Mouse (Mus musculus): ENCODE measurements around the gene Rag2.
A peak's percentile ranks its signal among the peaks of the same experiment; 100 is the strongest.

Rag2 gene

DNA sequence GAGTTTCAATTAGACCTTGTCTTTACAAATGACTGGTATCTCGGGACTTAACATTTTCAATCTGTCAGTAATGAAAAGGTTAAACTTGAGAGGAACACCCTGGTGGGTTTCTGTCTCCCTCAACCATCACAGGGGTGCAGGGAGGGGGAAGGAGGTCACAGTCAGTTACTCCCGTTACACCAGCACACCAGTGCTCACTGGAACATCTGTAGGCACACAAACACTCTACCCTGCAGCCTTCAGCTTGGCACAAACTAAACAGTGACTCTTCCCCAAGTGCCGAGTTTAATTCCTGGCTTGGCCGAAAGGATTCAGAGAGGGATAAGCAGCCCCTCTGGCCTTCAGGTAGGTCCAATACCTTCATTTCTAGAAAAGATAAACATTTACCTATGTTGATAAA lies at the start of gene Rag2:
Gene Rag2 (plus strand): TSS at position 193 of the 400 bp plus-strand sequence.
- DNase-seq, result no peak

DNA sequence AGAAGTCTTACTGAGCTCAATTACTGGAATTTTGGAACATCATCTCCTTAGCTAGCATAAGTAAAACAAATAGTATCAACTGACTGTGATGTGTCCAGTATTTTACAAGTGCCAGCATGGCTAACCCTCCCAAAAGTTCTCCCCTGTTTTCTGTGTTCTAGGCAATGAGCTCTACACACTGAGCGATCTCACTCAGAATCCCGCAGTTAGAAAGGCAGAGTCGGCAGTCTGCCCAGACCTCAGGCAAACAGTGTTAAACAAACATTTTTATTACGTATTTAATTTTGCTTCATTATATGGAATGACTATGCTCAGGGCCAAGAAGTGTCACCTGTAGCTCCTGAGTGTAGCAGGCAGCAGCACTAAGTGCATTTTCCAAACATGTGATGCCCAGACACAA lies 47.3 kb upstream of the Rag2 start:
- DNase-seq, result no peak

DNA sequence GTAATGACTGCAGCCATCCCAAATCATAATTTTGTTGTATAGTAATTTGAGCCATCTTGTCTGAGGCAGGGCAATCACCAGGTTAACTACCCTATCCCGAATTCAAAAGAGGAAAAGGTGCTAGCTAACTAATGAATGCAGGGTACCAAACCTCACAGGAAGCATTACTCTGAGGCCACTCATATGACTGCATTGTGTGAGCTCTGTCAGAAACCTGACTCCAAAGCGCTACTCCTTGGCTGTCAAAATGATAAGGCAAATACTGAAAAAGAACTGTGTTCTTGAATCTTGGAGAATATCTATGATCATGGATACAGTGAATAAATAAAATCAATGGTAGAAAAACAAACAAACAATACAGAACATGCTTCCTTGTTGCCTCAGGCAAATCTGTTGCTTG lies 44.5 kb upstream of the Rag2 start:
- DNase-seq, result no peak

DNA sequence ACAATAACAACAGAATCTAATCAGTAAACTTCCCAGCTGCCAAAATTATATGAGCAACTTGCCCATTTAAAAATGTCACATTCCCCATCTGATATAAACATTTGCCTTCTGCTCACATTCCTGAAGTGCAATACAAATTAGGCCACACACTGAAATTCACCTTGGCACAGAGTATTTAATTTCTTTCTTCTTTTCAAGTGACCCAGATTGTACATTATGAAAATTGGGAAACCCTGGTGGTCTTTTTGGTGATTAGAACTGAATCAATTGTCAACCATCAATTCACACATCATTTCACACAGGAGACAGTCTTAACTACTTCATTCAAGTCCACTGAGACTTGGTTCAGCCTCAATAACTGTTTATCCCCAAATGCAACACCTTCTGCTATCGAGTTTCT lies 44.1 kb upstream of the Rag2 start:
- no peak for DNase-seq

DNA sequence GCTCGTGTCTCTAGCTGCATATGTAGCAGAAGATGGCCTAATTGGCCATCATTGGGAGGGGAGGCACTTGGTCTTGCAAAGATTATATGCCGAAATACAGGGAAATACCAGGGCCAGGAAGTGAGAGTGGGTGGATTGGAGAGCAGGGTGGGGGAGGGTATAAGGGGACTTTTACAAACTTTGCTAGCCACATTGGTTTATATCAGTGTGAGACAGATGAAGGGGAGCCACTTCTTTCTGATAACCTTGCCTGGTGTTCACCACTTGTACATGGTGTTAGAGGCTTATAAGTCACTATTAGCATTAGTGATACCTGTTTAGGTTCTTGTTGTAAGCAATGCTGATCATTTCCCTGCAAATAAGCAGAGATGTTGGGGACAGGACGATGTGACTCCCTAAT lies 43.5 kb upstream of the Rag2 start:
- no peak for DNase-seq

DNA sequence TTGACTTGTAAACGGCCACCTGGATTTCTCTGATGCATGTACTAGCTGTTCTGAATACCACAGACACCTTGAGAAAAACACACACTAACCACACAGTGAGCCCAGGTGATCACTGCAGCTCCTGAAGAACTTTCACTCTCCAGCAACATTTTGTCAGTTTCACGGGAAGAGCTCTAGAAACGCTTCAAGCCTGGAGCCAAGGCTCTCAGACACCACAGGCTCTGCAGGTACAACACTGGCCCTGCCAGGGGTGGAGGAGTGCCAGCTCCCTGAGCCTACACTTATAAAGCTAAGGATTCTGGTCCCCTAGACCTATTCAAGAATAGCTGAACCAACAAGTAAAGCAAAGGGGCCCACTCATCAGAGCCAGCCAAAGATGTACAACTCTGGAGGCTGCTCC lies 43.1 kb upstream of the Rag2 start:
- DNase-seq, result no peak

DNA sequence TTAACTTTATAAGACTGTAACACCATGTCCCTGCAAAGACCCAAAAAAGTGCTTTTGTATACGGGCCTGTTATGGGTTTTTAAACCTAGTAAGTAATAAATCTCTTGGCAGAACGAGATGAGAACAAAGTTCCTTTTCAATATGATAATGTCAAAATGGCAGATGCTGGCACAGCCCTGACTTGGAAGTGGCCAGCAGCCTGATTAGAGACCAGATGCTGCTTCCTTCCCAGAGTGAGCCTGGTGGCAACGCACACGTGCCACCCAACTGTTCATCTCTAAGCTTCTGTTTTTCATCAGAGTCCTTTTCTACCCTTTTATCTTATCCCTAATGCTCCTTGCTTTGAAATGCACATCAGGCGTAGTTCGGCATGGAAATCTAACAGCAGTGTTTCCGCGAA lies 33.2 kb upstream of the Rag2 start:
- DNase-seq, result no peak

DNA sequence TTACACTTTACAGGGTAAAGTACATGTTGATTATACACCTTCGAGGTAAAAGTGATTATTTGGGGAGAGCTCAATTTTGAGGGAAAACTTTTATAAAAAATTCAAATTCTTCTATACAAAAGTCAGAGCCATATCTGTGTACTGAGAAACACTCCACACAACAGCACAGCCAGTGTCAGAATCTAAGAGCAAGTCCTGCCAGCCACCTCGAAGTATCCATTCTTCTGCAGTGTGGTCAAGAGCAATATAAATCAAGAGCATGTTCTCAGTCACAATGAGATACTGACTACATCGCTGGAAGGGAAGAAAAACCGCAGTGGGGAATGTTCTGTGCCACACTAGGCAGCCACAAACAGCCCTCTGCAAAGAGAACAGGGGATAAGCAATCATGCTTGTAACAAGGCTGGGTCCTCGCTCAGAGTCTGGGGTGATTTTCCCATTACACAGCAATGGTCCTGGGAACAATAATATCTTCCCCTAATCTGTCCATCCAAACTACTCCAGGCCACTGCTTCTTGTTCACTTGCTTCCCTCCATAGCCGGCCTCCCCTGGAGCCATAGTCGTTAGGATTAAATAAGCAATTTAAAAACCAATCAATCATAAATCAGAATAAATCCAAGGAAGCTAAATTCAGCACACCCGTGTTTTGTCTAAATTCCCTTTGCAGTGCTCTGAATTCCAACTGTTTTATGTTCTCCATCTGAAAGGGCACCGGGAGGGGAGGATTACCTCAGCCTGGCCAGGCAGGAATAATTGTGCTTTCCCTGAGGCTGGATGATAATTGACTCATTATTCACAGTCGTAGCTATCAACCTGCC lies 32.3 kb upstream of the Rag2 start:
- no peak for DNase-seq

DNA sequence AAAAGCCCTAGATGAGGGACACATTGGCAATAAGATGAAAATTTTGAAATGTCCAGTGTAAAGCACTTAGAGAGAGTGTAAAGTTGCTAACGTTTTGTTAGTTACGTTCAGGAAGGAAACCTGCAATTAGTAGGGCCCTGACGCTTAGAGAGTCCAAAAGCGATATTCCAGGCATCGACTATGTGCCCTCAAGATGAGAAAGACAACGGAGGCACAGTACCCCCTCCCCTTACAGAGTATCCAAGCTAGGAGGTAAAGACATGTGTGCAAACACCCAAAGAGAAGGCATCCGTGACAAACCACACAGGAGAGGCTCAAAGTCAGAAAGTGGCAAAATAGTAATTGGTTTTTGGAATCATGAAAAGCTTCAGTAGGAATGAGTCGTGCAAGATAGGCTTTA lies 31.6 kb upstream of the Rag2 start:
- no peak for DNase-seq

DNA sequence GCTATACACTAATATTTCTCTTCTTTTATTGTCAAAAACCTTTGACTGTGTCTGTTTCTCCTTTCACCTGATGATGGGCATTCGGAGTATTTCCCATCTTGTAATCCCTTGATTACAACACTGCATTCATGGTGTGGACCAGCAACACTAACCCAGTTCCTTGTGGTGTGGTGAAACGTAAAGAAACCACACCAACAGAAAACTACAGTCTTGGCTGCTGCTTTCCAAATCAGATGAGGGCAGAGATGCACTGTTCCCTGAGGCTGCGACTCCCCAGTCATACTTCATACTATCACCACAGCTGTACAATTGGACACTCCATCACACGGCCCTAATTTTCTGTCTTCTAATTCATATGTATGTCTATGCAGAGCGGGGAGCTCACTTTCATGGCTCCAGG lies 29.8 kb upstream of the Rag2 start:
- DNase-seq, result no peak

DNA sequence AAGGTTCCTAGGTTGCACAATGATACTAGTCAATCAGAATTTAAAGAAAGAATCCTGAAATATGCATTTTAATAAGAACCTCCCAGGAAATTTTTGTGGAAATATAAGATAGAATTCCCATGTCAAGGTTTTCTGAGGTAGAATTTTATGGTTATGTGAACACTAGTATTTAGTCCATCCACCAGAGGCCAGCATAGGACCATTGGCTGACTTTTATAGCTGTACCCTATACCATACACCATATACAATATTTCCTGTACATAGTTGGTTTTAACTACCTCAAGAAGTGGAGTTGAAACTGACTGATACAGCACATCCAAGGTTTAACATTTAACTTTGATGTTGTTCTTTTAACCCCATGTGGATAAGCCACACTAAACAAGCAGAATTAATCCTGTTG lies 27.3 kb upstream of the Rag2 start:
- DNase-seq, result peak in 1 of 2 experiments; percentile 28

DNA sequence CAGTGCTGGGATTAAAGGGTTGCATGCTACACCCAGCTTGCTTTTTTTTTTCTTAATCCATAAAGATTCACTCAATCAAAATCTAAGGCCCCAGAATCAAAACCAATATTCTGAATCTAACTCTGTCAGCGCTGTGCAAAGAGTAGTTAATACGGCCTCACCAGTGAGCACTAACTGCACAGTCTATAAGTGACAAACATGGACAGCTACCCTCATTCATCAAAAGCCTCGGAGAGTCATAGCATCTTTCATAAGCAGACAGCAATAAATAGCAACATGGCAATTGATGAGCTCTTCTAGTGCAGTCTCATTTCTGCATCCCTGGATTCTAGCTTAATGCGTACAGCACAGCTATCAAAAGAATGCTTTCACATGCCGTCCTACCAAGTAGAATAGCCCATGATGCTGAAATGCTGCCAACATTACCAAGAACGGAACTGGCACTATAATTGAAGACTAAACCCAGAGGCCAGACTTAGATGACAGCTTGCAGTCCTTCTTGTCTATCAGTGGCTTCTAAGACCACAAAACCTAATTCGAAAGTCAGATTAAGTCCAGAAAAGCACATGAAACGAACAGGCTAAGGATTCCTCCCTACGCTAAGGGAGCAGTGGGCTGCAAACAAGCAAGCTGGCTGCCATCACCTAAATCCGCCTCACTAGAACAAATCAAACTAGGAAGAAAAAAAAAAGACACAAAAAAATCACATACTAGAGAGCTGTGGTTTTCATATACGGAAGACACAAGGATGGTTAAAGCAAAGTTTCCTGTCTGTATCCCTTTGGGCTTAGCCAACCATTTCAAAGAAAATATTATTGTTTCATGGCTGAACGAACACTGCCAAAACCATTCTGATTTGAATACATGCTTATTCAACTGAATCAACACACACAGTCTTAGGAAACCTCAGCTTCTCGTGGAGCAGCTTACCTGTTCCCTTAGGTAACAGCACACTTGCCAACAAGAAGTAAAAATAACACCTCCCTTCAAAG lies 26.0 kb upstream of the Rag2 start:
- DNase-seq, result no peak

DNA sequence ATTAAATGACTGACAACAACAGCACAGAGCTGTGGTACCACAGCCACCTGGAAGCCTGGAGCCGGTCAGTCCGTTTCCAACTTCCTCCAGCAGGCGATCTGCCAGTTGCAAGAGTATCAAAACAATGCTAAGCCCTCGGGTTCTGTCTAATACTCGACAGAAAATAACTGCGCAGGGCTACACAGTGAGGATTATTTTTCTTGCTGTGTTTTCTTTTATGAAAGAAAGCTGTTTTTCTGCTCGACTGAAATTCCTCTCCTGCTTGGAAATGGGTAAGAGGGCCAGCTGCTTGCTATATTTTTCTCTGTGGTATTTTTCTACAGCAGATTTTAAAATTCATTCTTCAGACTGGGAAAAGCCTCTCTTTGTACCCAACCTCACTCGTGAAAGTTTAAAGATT lies 23.8 kb upstream of the Rag2 start:
- DNase-seq, result peak; percentile 35 to 69

DNA sequence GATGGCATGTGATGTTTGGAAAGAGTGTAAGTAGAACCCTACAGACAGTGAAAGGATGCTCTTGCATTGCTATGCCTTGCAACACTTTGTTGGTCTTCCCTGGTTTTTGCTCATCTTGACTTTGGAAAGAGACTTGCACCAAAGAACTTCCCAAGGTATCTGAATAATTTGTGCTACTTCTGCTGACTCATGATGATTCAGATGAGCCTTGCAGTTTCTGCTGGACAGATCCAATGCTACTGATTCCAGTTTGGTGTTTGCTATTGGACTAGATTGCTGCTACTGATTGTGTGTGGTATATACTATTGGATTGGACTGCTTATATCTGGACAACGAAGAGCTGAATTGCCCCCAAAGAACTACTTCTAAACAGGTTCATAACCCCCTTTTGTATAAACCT lies 21.4 kb upstream of the Rag2 start:
- no peak for DNase-seq

DNA sequence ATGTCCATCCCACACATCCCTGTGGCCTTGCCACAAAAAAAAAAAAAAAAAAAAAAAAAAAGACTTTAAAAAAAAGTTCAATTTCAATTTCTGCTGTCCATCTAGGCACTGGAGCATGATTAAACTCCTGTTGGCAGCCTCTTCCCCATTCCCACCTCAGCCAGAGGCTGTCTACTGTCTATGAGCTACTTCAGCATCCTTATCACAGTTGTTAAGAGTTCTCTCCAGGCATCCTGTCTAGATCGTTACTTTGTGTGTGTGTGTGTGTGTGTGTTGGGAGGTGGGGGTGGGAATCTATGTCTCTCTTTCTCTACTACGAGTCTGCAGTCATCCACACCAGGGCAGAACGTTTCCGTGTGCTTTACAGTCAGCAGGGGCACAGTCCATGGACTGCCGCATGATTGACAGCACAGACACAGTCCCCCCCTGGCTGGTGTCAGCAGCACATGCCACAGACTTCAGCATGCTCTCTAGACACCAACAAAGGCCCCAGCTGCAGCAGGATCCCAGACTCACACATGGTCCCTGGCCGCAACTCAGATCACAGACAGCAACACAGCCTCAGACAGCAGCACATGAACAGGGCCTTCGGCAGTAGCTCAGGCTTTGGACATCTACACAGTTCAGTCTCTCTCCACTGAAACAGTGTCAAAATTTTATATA lies 16.2 kb upstream of the Rag2 start:
- no peak for DNase-seq

DNA sequence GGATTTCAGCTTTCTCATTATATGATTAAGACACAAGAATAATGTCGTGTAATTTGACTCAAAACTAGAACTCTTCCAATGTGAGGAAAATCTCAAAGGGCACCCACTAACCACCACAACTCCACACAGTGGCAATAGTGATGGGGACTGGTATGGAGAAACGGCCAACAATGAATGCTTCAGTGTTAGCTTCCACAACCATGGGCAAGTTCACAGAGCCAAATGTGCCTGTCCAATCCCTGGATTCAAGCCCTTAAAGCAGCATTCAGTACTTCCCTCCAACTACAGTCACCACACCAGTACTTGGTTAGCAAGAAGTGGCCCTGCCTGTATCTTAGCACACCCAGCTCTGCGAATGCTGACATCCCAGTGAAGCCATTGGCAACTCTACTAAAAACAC lies 13.7 kb upstream of the Rag2 start:
- no peak for DNase-seq

DNA sequence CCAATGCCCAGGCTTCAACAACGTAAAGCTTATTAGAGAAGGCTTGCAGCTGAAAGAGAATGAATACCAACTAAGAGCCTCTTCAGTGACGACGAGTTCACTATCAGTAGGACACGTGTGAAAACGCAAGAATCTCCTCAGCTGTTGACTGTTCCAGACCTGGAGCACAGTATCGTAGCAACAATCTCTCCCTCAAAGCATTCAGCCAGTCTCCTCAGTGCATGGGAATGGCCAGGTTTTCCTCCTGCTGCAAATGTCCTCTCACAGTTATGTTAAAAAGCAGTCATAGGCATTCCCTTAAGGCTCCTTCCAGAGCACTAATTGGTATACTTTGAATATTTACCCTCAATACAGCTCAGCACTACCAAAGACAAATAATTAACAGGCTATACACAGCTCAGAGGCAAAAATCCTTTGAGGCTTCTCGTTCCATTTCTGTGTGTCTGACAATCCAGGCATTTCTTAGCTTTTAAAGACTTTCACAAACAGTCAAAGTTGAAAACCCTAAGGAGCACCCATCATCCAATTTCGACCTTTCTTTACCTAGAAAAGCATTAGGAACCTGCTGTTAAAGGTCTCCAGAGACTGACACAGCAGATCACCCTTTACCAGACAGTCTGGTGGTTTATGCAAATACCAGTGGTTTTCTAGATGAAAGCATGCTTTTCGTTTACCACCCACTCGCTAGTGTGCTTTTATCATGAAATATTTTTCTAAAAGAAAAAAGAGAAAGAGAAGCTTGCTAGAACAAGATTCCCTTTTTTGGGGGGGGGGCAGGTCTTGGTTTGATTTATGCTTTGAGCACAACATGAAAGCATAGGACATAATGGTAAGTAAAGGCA lies 8.8 kb upstream of the Rag2 start:
- DNase-seq, result no peak

DNA sequence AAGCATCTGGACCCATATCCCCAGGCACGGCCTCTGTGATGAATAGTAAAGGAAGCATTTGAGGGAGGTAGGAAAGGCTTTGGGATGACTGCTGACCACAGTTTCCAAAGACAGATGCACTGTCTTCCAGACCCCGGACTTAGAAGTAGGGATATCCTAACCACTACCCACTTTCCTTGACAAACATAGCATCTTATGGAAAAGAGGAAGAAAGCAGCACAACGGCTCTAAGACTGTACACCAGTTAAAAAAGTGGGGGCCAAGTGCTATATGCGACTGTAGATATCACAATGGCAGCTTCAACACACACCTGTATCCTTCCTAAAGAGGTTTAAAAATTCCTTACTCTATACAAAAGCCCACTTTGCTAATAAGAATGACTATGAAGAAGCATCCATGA lies 6.1 kb upstream of the Rag2 start:
- no peak for DNase-seq

DNA sequence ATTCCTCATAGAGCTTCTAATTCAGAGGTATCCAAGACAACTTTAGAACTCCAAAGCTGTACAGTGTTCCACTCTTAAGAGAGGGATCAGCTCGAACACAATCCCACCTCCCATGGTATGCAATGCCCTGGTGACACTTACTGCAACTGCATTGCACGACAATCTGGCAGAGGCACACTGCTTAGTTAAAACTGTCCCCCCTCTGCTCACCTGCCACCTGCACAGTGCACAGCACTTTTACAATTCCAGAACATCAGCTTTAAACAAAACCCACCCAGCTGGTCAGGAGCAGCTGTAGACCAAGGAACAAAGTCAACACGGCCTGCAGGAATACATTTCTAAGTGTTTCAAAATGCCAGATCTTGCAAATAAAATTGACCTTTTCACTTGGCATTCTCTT lies 3.6 kb upstream of the Rag2 start:
- no peak for DNase-seq

DNA sequence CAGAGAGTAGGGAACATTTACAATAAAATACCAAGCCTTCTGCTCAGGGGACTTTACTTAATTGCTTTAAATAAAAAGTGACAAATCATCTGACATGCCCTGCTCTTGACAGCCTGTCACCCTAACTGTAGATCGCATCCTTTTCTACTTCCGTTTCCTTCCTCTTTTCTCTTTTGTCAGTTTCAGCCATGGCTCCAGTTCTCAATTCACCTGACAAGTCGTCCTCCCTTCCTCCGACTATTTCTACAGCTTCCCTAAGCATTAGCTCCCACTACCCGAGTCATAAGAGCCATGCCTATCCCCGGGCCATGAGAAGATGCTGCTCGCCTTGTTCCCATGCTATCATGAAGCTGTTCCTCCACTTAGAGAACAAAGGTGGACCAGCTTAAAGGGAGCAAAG lies 2.9 kb upstream of the Rag2 start:
- no peak for DNase-seq

DNA sequence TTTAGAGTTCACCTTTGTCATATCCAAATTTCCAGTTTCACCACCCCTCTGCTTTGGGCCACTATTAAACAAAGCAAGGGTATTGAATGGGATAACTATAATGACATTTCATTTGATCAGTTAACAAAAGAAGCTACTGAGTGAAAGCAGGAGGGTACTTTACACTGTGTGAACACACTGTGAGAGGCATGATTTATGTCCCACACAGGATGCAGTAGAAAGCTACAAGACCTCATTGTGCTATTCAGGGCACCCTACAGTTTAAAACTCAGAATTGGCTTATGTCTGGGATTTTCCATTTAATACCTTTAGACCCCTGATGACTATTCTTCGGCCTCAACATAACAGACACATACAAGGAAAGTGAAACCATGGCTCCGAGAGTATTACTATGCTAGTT lies 1.5 kb upstream of the Rag2 start:
- no peak for DNase-seq

DNA sequence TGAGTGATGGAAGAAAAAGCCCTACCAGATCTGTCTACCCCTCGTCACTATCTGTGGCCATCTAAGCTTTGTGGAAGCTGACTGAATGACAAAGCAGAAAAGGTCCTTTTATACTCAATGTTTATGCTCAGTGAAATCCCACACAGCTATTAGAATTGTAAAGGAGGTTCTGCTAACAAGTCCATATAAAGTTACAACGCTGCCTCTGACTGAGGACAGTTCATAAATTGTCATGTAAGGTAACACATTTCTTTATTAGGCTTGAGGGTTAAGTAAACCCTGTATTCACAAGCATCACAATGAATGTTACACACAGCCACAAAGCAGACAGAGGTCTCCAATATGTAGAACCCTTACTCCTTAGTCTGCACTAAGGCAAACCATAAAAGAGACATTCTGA lies 507 bp upstream of the Rag2 start:
- DNase-seq, result no peak

DNA sequence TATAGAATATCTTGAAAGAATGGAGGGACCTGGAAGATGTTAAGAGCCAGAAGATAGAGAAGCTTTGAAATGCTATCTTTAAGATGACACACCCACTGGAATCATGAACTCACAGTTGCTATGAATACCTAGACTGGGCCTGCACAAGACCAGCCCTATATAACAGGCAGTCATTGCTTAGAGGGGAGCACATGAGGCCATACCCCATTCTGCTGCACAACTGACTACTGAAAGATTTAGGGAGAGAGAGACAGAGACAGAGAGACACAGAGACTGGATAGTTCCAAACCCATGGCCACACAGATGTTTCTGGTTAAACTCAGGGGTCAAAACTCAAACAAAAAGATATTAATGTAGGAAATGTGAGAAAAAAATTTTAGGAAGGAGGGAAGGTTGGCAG lies 2.7 kb downstream of the Rag2 start:
- no peak for DNase-seq
